Mouse (Mus musculus): Measurements from ENCODE around the gene Nop53. TPM values are rescaled to one million over a fixed set of nuclear protein-coding genes. Genes with fewer than 3 reads are reported as not detected.

The Nop53 gene
- polyA plus RNA-seq, 1 experiment: 91.6 TPM

DNA sequence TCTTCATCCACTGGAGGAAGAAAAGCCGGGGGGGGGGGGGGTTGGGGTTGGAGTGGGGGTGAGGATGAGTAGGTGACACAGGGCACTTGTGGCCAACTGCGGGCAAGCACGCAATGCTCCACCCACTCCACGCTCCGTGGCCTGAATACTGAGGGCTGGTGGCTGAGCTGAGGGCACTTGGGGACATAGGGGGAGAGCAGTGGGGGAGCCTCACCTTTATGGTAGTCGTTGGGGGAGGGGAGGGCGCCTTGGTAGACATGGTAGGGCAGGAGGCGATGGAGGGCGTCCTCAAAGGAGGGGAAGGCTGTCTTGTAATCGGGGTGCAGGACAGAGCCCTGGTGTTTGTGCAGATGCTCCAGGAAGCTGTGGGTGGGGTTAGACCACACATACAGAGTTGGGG, 29.6 kb upstream of the Nop53 start:
- no peak for TF ChIP-seq CTCF (IDR thresholded peaks at IDR 0.05; ENCODE audit: extremely low read depth, insufficient read depth, low read length)
- H3K4me3 ChIP-seq (ENCODE audit: insufficient read depth, low read length): no peak overlapping the region
- H3K4me1 ChIP-seq (ENCODE audit: control insufficient read depth, insufficient read depth, low read length): peaks cover 3% of the 10 kb centered on the region; the same call in 1 of the 2 replicates
- no peak overlapping the region for H3K27ac ChIP-seq (ENCODE audit: insufficient read depth, low read length)

- no peaks in the 10 kb centered on the region for H3K4me1 ChIP-seq (ENCODE audit: control insufficient read depth, insufficient read depth, low read length)
- H3K27ac ChIP-seq (ENCODE audit: insufficient read depth, low read length): no peak overlapping the region
- no peak overlapping the region for H3K4me3 ChIP-seq (ENCODE audit: insufficient read depth, low read length)
- TF ChIP-seq CTCF (IDR thresholded peaks at IDR 0.05; ENCODE audit: extremely low read depth, insufficient read depth, low read length) (peak; percentile 78), POLR2A (IDR thresholded peaks at IDR 0.05; ENCODE audit: extremely low read depth, insufficient read depth, low read length) (no peak)
Observed at GRCm38 (mm10) chr7:15974712-15975111, 28.8 kb upstream of the Nop53 start.

- Histone ChIP-seq H3K4me1 (ENCODE audit: control insufficient read depth, insufficient read depth, low read length) (no peaks in the 10 kb centered on the region), H3K4me3 (ENCODE audit: insufficient read depth, low read length) (no peak overlapping the region), H3K27ac (ENCODE audit: insufficient read depth, low read length) (no peak overlapping the region)
- TF ChIP-seq CTCF (IDR thresholded peaks at IDR 0.05; ENCODE audit: extremely low read depth, insufficient read depth, low read length) (no peak), POLR2A (IDR thresholded peaks at IDR 0.05; ENCODE audit: extremely low read depth, insufficient read depth, low read length) (no peak)
Observed at GRCm38 (mm10) chr7:15972247-15972646, 26.4 kb upstream of the Nop53 start.

DNA sequence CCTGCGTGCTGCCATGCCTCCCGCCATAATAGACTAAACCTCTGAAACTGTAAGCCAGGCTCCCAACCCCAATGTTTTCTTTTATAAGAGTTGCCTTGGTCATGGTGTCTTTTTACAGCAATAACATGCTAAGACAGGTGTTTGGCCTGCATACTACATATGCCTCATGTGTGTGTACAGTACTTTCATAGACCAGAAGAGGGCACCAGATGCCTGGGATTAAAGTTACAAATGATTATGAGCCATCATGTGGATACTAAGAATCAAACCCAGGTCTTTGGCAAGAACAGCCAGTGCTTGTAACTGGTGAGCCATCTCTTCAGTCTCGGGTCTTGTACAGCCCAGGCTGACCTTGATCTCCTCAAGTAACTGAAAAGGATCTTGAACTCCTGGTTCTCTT, 23.8 kb upstream of the Nop53 start:
- Histone ChIP-seq H3K4me3 (ENCODE audit: insufficient read depth, low read length) (no peak overlapping the region), H3K27ac (ENCODE audit: insufficient read depth, low read length) (no peak overlapping the region), H3K4me1 (ENCODE audit: control insufficient read depth, insufficient read depth, low read length) (no peaks in the 10 kb centered on the region)
- TF ChIP-seq CTCF (IDR thresholded peaks at IDR 0.05; ENCODE audit: extremely low read depth, insufficient read depth, low read length) (no peak), POLR2A (IDR thresholded peaks at IDR 0.05; ENCODE audit: extremely low read depth, insufficient read depth, low read length) (no peak)

DNA sequence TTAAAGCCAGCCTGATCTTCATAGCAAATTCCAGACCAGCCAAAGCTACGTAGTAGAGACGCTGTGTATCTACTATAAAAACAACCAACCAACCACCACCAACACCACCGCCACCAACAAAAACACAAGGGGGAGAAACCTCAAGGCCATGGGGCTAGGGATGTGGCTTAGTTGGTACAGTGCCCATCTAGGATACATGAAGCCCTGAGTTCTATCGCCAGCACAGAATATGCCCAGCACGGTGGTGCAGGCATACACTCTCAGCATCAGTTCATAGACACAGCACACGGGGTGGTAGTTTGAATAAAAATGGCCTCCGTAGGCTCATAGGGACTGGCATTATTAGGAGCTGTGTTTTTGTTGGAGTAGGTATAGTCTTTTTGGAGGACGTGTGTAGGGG, 22.4 kb upstream of the Nop53 start:
- Histone ChIP-seq H3K27ac (ENCODE audit: insufficient read depth, low read length) (no peak overlapping the region), H3K4me3 (ENCODE audit: insufficient read depth, low read length) (no peak overlapping the region)
- no peak for TF ChIP-seq CTCF (IDR thresholded peaks at IDR 0.05; ENCODE audit: extremely low read depth, insufficient read depth, low read length)
- no peak for TF ChIP-seq POLR2A (IDR thresholded peaks at IDR 0.05; ENCODE audit: extremely low read depth, insufficient read depth, low read length)

GRCm38 (mm10) chr7:15967312-15967711, 21.4 kb upstream of the Nop53 start, which contains the start of gene Ehd2:
Gene Ehd2, minus strand, starts transcription at chr7:15967567.
- peak; percentile 58 for TF ChIP-seq CTCF (IDR thresholded peaks at IDR 0.05; ENCODE audit: extremely low read depth, insufficient read depth, low read length)
- no peak for TF ChIP-seq POLR2A (IDR thresholded peaks at IDR 0.05; ENCODE audit: extremely low read depth, insufficient read depth, low read length)
- H3K27ac ChIP-seq (ENCODE audit: insufficient read depth, low read length): no peak within 1 kb of the TSS
- peak within 1 kb of the TSS; percentile 34; the same call in 1 of the 2 replicates for H3K4me3 ChIP-seq (ENCODE audit: insufficient read depth, low read length)
- H3K4me1 ChIP-seq (ENCODE audit: control insufficient read depth, insufficient read depth, low read length): peaks cover 1% of the 10 kb centered on the region; the same call in 1 of the 2 replicates

More for the DNA sequence above, 22.4 kb upstream of the Nop53 start:
- no peaks in the 10 kb centered on the region for H3K4me1 ChIP-seq (ENCODE audit: control insufficient read depth, insufficient read depth, low read length)

DNA sequence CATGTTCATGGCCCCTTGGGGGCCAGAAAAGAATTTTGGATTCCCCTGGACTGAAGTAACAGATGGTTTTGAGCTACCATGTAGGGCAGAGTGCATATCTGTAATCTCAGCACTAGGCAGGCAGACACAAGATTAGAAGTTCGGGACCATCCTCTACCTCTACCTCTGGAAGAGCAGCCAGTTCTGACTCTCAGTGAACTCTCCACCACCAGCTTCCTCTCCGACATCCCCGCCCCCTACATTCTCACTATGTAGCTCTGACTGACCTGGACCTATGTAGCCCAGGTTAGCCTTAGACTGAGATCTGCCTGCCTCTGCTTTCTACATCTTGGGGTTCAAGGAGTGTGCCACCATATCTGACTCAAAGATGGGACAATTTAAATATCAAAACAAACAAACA, 20.6 kb upstream of the Nop53 start:
- TF ChIP-seq CTCF (IDR thresholded peaks at IDR 0.05; ENCODE audit: extremely low read depth, insufficient read depth, low read length): no peak
- no peak for TF ChIP-seq POLR2A (IDR thresholded peaks at IDR 0.05; ENCODE audit: extremely low read depth, insufficient read depth, low read length)
- Histone ChIP-seq H3K4me3 (ENCODE audit: insufficient read depth, low read length) (peak overlapping the region; percentile 34; the same call in 1 of the 2 replicates), H3K4me1 (ENCODE audit: control insufficient read depth, insufficient read depth, low read length) (peaks cover 3% of the 10 kb centered on the region; the same call in 1 of the 2 replicates), H3K27ac (ENCODE audit: insufficient read depth, low read length) (no peak overlapping the region)

GRCm38 (mm10) chr7:15963798-15964652, 18.2 kb upstream of the Nop53 start:
- peaks cover 3% of the 10 kb centered on the region; the same call in 1 of the 2 replicates for H3K4me1 ChIP-seq (ENCODE audit: control insufficient read depth, insufficient read depth, low read length)
- H3K4me3 ChIP-seq (ENCODE audit: insufficient read depth, low read length): no peak overlapping the region
- TF ChIP-seq POLR2A (IDR thresholded peaks at IDR 0.05; ENCODE audit: extremely low read depth, insufficient read depth, low read length) (no peak), CTCF (IDR thresholded peaks at IDR 0.05; ENCODE audit: extremely low read depth, insufficient read depth, low read length) (no peak)
- no peak overlapping the region for H3K27ac ChIP-seq (ENCODE audit: insufficient read depth, low read length)

- H3K27ac ChIP-seq (ENCODE audit: insufficient read depth, low read length): no peak overlapping the region
- TF ChIP-seq CTCF (IDR thresholded peaks at IDR 0.05; ENCODE audit: extremely low read depth, insufficient read depth, low read length) (no peak), POLR2A (IDR thresholded peaks at IDR 0.05; ENCODE audit: extremely low read depth, insufficient read depth, low read length) (no peak)
- H3K4me3 ChIP-seq (ENCODE audit: insufficient read depth, low read length): no peak overlapping the region
- H3K4me1 ChIP-seq (ENCODE audit: control insufficient read depth, insufficient read depth, low read length): peaks cover 3% of the 10 kb centered on the region; the same call in 1 of the 2 replicates
Observed at GRCm38 (mm10) chr7:15962311-15963288, 16.7 kb upstream of the Nop53 start.

All from cortical plate, adult 2 months (tissue).